Mouse (Mus musculus) limb, embryonic 12.5 days (tissue): Measurements from ENCODE around the gene Klf12. TPM values are rescaled to one million over a fixed set of nuclear protein-coding genes. Genes with fewer than 3 reads are reported as not detected.

Experiments
- ATAC-seq: fragments of 200-750 bp; cut with Nextera tagmentation; 2 replicates; pipeline ENCODE4 v1.8.0; 2017; ENCODE audit warnings: low read depth, moderate TSS enrichment; ENCODE audit not compliant: insufficient number of reproducible peaks, insufficient read depth, low FRiP score, low TSS enrichment
- H3K27ac ChIP-seq: fragments of 300-500 bp; sonication (generic); 2 replicates; pipeline ENCODE4 v1.5.1; 2016; ENCODE audit warnings: mild to moderate bottlenecking, moderate library complexity
- H3K27me3 ChIP-seq: fragments of 300-500 bp; sonication (generic); 2 replicates; pipeline ENCODE4 v1.6.1; 2016; ENCODE audit warnings: mild to moderate bottlenecking, moderate library complexity
- H3K36me3 ChIP-seq: fragments of 300-500 bp; sonication (generic); 2 replicates; pipeline ENCODE4 v1.6.1; 2016; ENCODE audit warnings: mild to moderate bottlenecking, moderate library complexity
- H3K4me1 ChIP-seq: fragments of 300-500 bp; sonication (generic); replicated peaks from 2 replicates; pipeline ENCODE4 v1.6.1; 2016
- H3K4me2 ChIP-seq: fragments of 300-500 bp; sonication (generic); 2 replicates; pipeline ENCODE4 v1.6.1; 2016; ENCODE audit warnings: mild to moderate bottlenecking, moderate library complexity
- H3K4me3 ChIP-seq: fragments of 300-500 bp; sonication (generic); replicated peaks from 2 replicates; pipeline ENCODE4 v1.5.1; 2016; ENCODE audit warnings: mild to moderate bottlenecking
- H3K9ac ChIP-seq: fragments of 300-500 bp; sonication (generic); replicated peaks from 2 replicates; pipeline ENCODE4 v1.6.1; 2016; ENCODE audit warnings: mild to moderate bottlenecking, moderate library complexity
- H3K9me3 ChIP-seq: fragments of 300-500 bp; sonication (generic); 2 replicates; pipeline ENCODE4 v1.6.1; 2016; ENCODE audit warnings: mild to moderate bottlenecking, moderate library complexity
- WGBS: fragments of 180-500 bp; shearing (Covaris S2); methylation state at CpG from one replicate; pipeline ENCODE4 v1.1.7; 2016; 5-methylcytosine and 5-hydroxymethylcytosine counted together
- polyA plus RNA-seq: library from polyadenylated mRNA; unstranded; fragments of >200 nt; fragmentation: Nextera tagmentation; extraction: Ambion mirVana; gene quantifications from 2 replicates; pipeline ENCODE4 v1.2.1, GENCODE M21; 2016

Klf12 gene
- polyA plus RNA-seq, 1 experiment from 2014 or later: 33.7 TPM

DNA sequence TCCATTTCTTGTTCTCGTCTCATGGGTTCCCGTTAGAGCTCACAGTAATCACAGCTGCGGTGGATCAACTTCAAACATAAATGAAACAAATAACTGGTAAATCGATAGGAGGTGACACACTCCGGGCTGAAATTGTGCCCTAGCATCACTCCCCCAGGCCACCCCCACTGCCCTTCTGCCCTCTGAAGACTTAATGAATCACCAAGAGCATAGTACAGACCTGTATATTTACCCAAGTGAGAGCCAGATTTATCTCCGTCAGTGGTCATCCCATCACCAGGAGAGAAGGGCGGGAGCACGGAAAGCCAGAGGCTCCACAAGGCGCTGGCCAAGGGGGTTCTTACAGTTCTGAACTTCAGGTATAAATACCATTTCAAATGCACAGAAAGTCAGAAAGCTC, 150.2 kb downstream of the Klf12 start:
- Histone ChIP-seq H3K4me2 (no peak overlapping the region), H3K9ac (no peak overlapping the region), H3K27me3 (no peaks in the 10 kb centered on the region), H3K9me3 (no peaks in the 10 kb centered on the region), H3K27ac (no peak overlapping the region), H3K4me1 (no peaks in the 10 kb centered on the region), H3K4me3 (no peak overlapping the region), H3K36me3 (peaks cover 4% of the 10 kb centered on the region; the same call in 1 of the 2 replicates)
- 65% methylated on average over 9 of the region's 9 CpGs for WGBS
- ATAC-seq: no peak

DNA sequence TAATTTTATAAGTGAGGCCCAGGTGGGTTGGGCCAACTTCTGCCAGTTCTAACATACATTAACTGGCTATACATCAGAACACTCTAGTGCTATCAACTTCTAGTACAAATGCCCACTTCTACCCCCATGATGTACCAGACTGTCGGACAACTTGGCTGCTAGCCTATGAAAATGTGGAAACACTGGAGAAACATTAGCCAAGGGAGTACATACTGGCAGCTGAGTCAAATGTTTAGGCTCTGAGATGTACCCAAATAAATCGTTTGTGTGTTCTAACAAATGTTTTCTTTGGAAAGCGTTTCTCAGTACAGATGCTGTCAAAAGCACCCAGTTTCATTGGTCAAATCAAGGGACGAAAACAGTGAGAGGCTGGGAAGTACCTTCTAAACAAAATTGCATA, 152.0 kb downstream of the Klf12 start:
- ATAC-seq: no peak
- 93% methylated on average over 4 of the region's 4 CpGs for WGBS
- H3K27ac ChIP-seq: no peak overlapping the region

DNA sequence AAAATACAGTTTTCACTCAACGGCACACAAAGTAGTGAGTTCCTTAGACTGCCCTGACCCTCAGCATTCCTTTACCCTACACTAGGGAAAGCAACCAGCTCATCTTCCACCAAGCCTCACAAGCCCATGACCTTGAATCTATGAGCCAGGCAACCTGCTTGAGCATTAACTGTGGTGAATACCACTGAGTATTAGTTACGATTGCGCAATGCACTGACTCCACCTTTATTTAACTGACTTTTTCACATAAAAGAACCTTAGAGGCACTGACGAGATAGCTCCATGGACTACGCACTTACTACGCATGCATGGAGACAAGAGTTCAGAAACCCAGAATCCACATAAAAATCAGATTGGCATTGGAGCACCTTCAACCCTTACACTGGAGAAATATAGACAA, 158.4 kb downstream of the Klf12 start:
- no peaks in the 10 kb centered on the region for H3K36me3 ChIP-seq
- WGBS: 92% methylated on average over 6 of the region's 6 CpGs
- H3K9ac ChIP-seq: no peak overlapping the region
- no peak overlapping the region for H3K4me2 ChIP-seq
- H3K4me1 ChIP-seq: no peaks in the 10 kb centered on the region
- H3K9me3 ChIP-seq: no peaks in the 10 kb centered on the region
- H3K27me3 ChIP-seq: no peaks in the 10 kb centered on the region
- ATAC-seq: no peak
- no peak overlapping the region for H3K4me3 ChIP-seq
- no peak overlapping the region for H3K27ac ChIP-seq

More for the DNA sequence above, 152.0 kb downstream of the Klf12 start:
- no peaks in the 10 kb centered on the region for H3K9me3 ChIP-seq
- H3K36me3 ChIP-seq: no peaks in the 10 kb centered on the region
- no peak overlapping the region for H3K9ac ChIP-seq
- H3K4me1 ChIP-seq: no peaks in the 10 kb centered on the region
- H3K4me2 ChIP-seq: no peak overlapping the region
- H3K27me3 ChIP-seq: no peaks in the 10 kb centered on the region
- H3K4me3 ChIP-seq: no peak overlapping the region

- ATAC-seq: no peak
- Histone ChIP-seq H3K27me3 (no peaks in the 10 kb centered on the region), H3K4me1 (no peaks in the 10 kb centered on the region), H3K27ac (no peak overlapping the region), H3K4me3 (no peak overlapping the region), H3K36me3 (no peaks in the 10 kb centered on the region), H3K4me2 (no peak overlapping the region), H3K9ac (no peak overlapping the region), H3K9me3 (no peaks in the 10 kb centered on the region)
- 95% methylated on average over 4 of the region's 4 CpGs for WGBS
Observed at GRCm38 (mm10) chr14:100121075-100121474, 163.4 kb downstream of the Klf12 start.

GRCm38 (mm10) chr14:100119866-100120265, 164.6 kb downstream of the Klf12 start:
- Histone ChIP-seq H3K4me2 (no peak overlapping the region), H3K9me3 (no peaks in the 10 kb centered on the region), H3K4me3 (no peak overlapping the region), H3K27me3 (no peaks in the 10 kb centered on the region), H3K4me1 (no peaks in the 10 kb centered on the region), H3K36me3 (no peaks in the 10 kb centered on the region), H3K27ac (no peak overlapping the region), H3K9ac (no peak overlapping the region)
- ATAC-seq: no peak
- 92% methylated on average over 3 of the region's 3 CpGs for WGBS

DNA sequence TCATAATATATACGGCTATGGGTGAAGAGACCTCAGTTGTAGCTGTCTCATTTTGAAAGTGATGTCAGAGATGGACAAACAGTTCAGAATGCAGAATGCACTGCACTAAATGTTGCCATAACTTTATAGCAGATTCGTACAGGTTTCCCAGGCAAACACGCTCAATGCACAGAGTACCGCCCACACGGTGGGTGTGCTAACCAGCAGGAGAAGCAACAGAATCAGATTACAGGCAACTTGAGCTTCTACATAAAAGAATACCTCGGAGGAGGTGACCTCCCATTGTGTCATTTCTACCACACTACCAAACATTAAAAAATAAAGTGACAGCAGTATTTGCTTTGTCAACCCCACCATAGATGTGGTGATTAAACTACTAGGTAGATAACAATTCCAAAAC, 171.1 kb downstream of the Klf12 start:
- H3K4me1 ChIP-seq: peaks cover 34% of the 10 kb centered on the region
- no peaks in the 10 kb centered on the region for H3K9me3 ChIP-seq
- 37% methylated on average over 6 of the region's 6 CpGs for WGBS
- no peak overlapping the region for H3K4me3 ChIP-seq
- no peaks in the 10 kb centered on the region for H3K27me3 ChIP-seq
- no peak overlapping the region for H3K27ac ChIP-seq
- H3K4me2 ChIP-seq: no peak overlapping the region
- H3K9ac ChIP-seq: no peak overlapping the region
- H3K36me3 ChIP-seq: peaks cover 3% of the 10 kb centered on the region
- no peak for ATAC-seq

GRCm38 (mm10) chr14:100111735-100112134, 172.7 kb downstream of the Klf12 start:
- no peak overlapping the region for H3K27ac ChIP-seq
- no peak for ATAC-seq
- H3K9me3 ChIP-seq: no peaks in the 10 kb centered on the region
- H3K36me3 ChIP-seq: peaks cover 5% of the 10 kb centered on the region
- H3K4me2 ChIP-seq: no peak overlapping the region
- 0% methylated on average over 1 of the region's 1 CpGs for WGBS
- no peak overlapping the region for H3K9ac ChIP-seq
- no peak overlapping the region for H3K4me3 ChIP-seq
- H3K4me1 ChIP-seq: peaks cover 34% of the 10 kb centered on the region
- H3K27me3 ChIP-seq: no peaks in the 10 kb centered on the region

GRCm38 (mm10) chr14:100109563-100109962, 174.9 kb downstream of the Klf12 start:
- H3K4me3 ChIP-seq: no peak overlapping the region
- no peak overlapping the region for H3K9ac ChIP-seq
- H3K36me3 ChIP-seq: peaks cover 15% of the 10 kb centered on the region
- H3K4me2 ChIP-seq: no peak overlapping the region
- no peaks in the 10 kb centered on the region for H3K27me3 ChIP-seq
- 35% methylated on average over 6 of the region's 6 CpGs for WGBS
- no peaks in the 10 kb centered on the region for H3K9me3 ChIP-seq
- no peak overlapping the region for H3K27ac ChIP-seq
- no peak for ATAC-seq
- peaks cover 40% of the 10 kb centered on the region for H3K4me1 ChIP-seq

GRCm38 (mm10) chr14:100105570-100105969, 178.9 kb downstream of the Klf12 start:
- Histone ChIP-seq H3K36me3 (peaks cover 15% of the 10 kb centered on the region), H3K4me2 (no peak overlapping the region), H3K9ac (no peak overlapping the region), H3K4me3 (no peak overlapping the region), H3K9me3 (no peaks in the 10 kb centered on the region), H3K4me1 (peaks cover 18% of the 10 kb centered on the region; the same call in 1 of the 2 replicates), H3K27ac (no peak overlapping the region), H3K27me3 (no peaks in the 10 kb centered on the region)
- ATAC-seq: no peak
- 90% methylated on average over 10 of the region's 10 CpGs for WGBS

- Histone ChIP-seq H3K4me2 (no peak overlapping the region), H3K36me3 (peaks cover 15% of the 10 kb centered on the region), H3K27me3 (no peaks in the 10 kb centered on the region), H3K9ac (no peak overlapping the region), H3K27ac (no peak overlapping the region), H3K9me3 (no peaks in the 10 kb centered on the region), H3K4me1 (peaks cover 16% of the 10 kb centered on the region; the same call in 1 of the 2 replicates), H3K4me3 (no peak overlapping the region)
- WGBS: 75% methylated on average over 12 of the region's 12 CpGs
- no peak for ATAC-seq
Observed at GRCm38 (mm10) chr14:100104818-100105217, 179.7 kb downstream of the Klf12 start.

DNA sequence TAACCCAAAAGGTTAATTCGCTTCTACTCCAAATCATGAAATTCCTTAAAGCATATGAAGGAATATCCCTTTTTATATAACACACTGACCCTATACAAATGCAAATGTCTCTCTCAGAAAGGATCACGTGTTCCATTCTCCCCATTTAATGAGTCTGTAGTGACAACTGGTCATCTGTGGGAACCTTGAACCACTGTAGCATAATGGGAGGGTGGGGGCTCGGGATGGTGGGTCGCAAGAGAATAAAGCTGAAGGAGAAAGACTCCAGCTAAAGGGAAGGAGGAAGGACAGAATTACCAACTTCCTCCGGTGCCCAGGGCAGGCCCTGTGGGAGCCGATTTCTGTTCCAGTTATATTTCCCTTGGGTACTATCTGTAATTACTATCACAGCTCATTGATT, 180.7 kb downstream of the Klf12 start:
- peaks cover 15% of the 10 kb centered on the region; the same call in 1 of the 2 replicates for H3K4me1 ChIP-seq
- 85% methylated on average over 6 of the region's 6 CpGs for WGBS
- H3K4me3 ChIP-seq: no peak overlapping the region
- H3K36me3 ChIP-seq: peaks cover 15% of the 10 kb centered on the region
- ATAC-seq: no peak
- H3K9me3 ChIP-seq: no peaks in the 10 kb centered on the region
- no peak overlapping the region for H3K9ac ChIP-seq
- no peak overlapping the region for H3K4me2 ChIP-seq
- H3K27ac ChIP-seq: no peak overlapping the region
- H3K27me3 ChIP-seq: no peaks in the 10 kb centered on the region
